In the genomic region with DNA sequence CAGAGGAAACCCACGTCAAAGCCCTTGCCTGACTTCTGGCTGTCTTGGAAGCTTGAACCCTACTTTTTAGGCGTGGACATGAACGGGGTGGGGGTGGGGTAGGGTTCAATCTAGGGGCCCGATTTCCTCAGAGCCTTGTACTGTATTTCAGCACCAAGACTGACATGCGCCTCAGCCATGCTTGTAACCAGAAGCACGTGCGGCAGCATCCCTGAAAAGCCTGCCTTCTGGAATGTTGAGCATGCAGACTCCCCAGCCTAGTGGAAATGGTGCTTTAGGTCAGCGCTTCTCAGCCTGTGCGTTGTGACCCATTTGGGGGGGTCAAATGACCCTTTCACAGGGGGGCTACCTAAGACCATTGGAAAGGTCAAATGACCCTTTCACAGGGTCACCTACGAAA, we compare ENCODE assay signal across 12 mouse cellular contexts. TPM values are rescaled to one million over a fixed set of nuclear protein-coding genes. Genes with fewer than 3 reads are reported as not detected.
DNase-seq lines count a peak whose midpoint lies in the region; ATAC-seq and TF ChIP-seq lines count a peak whose summit lies in the region.
"Had no signal": no experiment of that assay in that cellular context is flagged by ENCODE, and none has a peak within 500 bp of the region (broad histone marks: within the 10 kb centered on the region; RNA-seq: fewer than 3 reads in every experiment).

No protein-coding gene starts in this region.

- H3K27ac ChIP-seq in forebrain, embryonic 11.5 days (ENCODE audit: low read depth, low read length) = no peak overlapping the region
- H3K27ac ChIP-seq in forebrain, embryonic 16.5 days (ENCODE audit: low read length) = no peak overlapping the region
- H3K27ac ChIP-seq in kidney, embryonic 15.5 days = 0 out of 2 replicates have a peak overlapping the region, but pooled peaks have one; percentile 13
- no peak overlapping the region for H3K27ac ChIP-seq in kidney, embryonic 14.5 days (ENCODE audit: low read depth, low read length)
- peak overlapping the region; percentile 67; the same call in 1 of the 2 replicates for H3K27ac ChIP-seq in ES-Bruce4 (ENCODE audit: insufficient read depth, low read length)
- peak overlapping the region; percentile 43; the same call in 1 of the 2 replicates for H3K27ac ChIP-seq in embryonic fibroblast, embryonic 13.5 days (ENCODE audit: insufficient read depth, low read length)
- H3K27ac ChIP-seq: liver, embryonic 13.5 days had no signal

- H3K36me3 ChIP-seq in forebrain, embryonic 11.5 days (ENCODE audit: control insufficient read depth, insufficient read depth, low read length) = no peaks in the 10 kb centered on the region; the same call in 1 of the 2 replicates
- no peaks in the 10 kb centered on the region; the same call in 1 of the 2 replicates for H3K36me3 ChIP-seq in forebrain, embryonic 16.5 days (ENCODE audit: control insufficient read depth, insufficient read depth)
- peaks cover 52% of the 10 kb centered on the region for H3K36me3 ChIP-seq in kidney, embryonic 15.5 days
- H3K36me3 ChIP-seq in kidney, embryonic 14.5 days (ENCODE audit: control insufficient read depth, insufficient read depth, low read length) = peaks cover 14% of the 10 kb centered on the region
- H3K36me3 ChIP-seq in ES-Bruce4 (ENCODE audit: control insufficient read depth, insufficient read depth, low read length, poor library complexity, severe bottlenecking) = peaks cover 29% of the 10 kb centered on the region
- H3K36me3 ChIP-seq: liver, embryonic 13.5 days had no signal

- ATAC-seq in forebrain, embryonic 11.5 days (replicated peaks; ENCODE audit: low FRiP score) = peak; percentile 34
- no peak for ATAC-seq in forebrain, embryonic 16.5 days
- no peak for ATAC-seq in kidney, embryonic 15.5 days (replicated peaks; ENCODE audit: low FRiP score)
- ATAC-seq in kidney, embryonic 14.5 days (ENCODE audit: low FRiP score, low TSS enrichment) = no peak

- no peak overlapping the region for H3K4me3 ChIP-seq in forebrain, embryonic 11.5 days (ENCODE audit: low read depth, low read length)
- H3K4me3 ChIP-seq in forebrain, embryonic 16.5 days (replicated peaks; ENCODE audit: low read length) = no peak overlapping the region
- H3K4me3 ChIP-seq in kidney, embryonic 15.5 days (replicated peaks) = no peak overlapping the region
- H3K4me3 ChIP-seq in kidney, embryonic 14.5 days (ENCODE audit: low read length) = no peak overlapping the region
- no peak overlapping the region for H3K4me3 ChIP-seq in ES-Bruce4 (ENCODE audit: low read depth, low read length)
- no peak overlapping the region for H3K4me3 ChIP-seq in embryonic fibroblast, embryonic 13.5 days (ENCODE audit: insufficient read depth, low read length)
- H3K4me3 ChIP-seq: liver, embryonic 13.5 days had no signal

- H3K4me1 ChIP-seq in forebrain, embryonic 11.5 days (replicated peaks; ENCODE audit: control insufficient read depth, insufficient read depth, low read length) = peaks cover 13% of the 10 kb centered on the region; the same call in 1 of the 2 replicates
- peaks cover 22% of the 10 kb centered on the region for H3K4me1 ChIP-seq in forebrain, embryonic 16.5 days (replicated peaks; ENCODE audit: control insufficient read depth, insufficient read depth, low read length)
- peaks cover 24% of the 10 kb centered on the region for H3K4me1 ChIP-seq in kidney, embryonic 15.5 days
- H3K4me1 ChIP-seq in kidney, embryonic 14.5 days (ENCODE audit: control insufficient read depth, insufficient read depth, low read length) = no peaks in the 10 kb centered on the region
- peaks cover 18% of the 10 kb centered on the region for H3K4me1 ChIP-seq in ES-Bruce4 (ENCODE audit: control insufficient read depth, insufficient read depth, low read length)
- peaks cover 16% of the 10 kb centered on the region for H3K4me1 ChIP-seq in embryonic fibroblast, embryonic 13.5 days (ENCODE audit: control insufficient read depth, insufficient read depth, low read length)

- no peak overlapping the region for H3K9ac ChIP-seq in forebrain, embryonic 11.5 days (ENCODE audit: low read length)
- H3K9ac ChIP-seq in forebrain, embryonic 16.5 days (replicated peaks; ENCODE audit: low read depth, low read length) = no peak overlapping the region
- H3K9ac ChIP-seq in kidney, embryonic 15.5 days = no peak overlapping the region
- H3K9ac ChIP-seq in kidney, embryonic 14.5 days (ENCODE audit: low read depth, low read length) = no peak overlapping the region
- 0 out of 2 replicates have a peak overlapping the region, but pooled peaks have one; percentile 14 for H3K9ac ChIP-seq in ES-Bruce4 (ENCODE audit: low read depth, poor library complexity, severe bottlenecking)
- H3K9ac ChIP-seq: liver, embryonic 13.5 days had no signal

- no peaks in the 10 kb centered on the region for H3K9me3 ChIP-seq in forebrain, embryonic 11.5 days (ENCODE audit: control insufficient read depth, low read length)
- H3K9me3 ChIP-seq in forebrain, embryonic 16.5 days (ENCODE audit: control insufficient read depth, low read length) = no peaks in the 10 kb centered on the region
- no peaks in the 10 kb centered on the region for H3K9me3 ChIP-seq in kidney, embryonic 15.5 days (replicated peaks)
- H3K9me3 ChIP-seq in kidney, embryonic 14.5 days (ENCODE audit: control insufficient read depth, low read length) = no peaks in the 10 kb centered on the region
- H3K9me3 ChIP-seq in ES-Bruce4 (replicated peaks; ENCODE audit: control insufficient read depth, insufficient read depth, low read length, poor library complexity, severe bottlenecking) = no peaks in the 10 kb centered on the region
- H3K9me3 ChIP-seq: liver, embryonic 13.5 days had no signal

- DNase-seq in forebrain, embryonic 11.5 days (ENCODE audit: low spot score) = peak; percentile 60
- DNase-seq in spleen, adult 12 weeks (ENCODE audit: low spot score) = no peak
- DNase-seq in layer of hippocampus, adult 11-12 months (ENCODE audit: low spot score) = no peak
- DNase-seq: adrenal gland, postnatal 14 days; cerebellum, adult 11-12 months; layer of hippocampus, adult 9-11 months; liver, embryonic 13.5 days had no signal

- TF ChIP-seq EP300 in ES-Bruce4 (IDR thresholded peaks at IDR 0.05; ENCODE audit: insufficient read depth, low read depth, low read length) = 0 out of 2 replicates have a peak, but pooled peaks have one; percentile 38

- no peak for TF ChIP-seq POLR2A in ES-Bruce4 (IDR thresholded peaks at IDR 0.05; ENCODE audit: insufficient read depth, low read length)
- no peak for TF ChIP-seq POLR2A in embryonic fibroblast, embryonic 13.5 days (IDR thresholded peaks at IDR 0.05; ENCODE audit: low read depth, low read length)

- no peaks in the 10 kb centered on the region for H3K27me3 ChIP-seq in forebrain, embryonic 11.5 days (ENCODE audit: control insufficient read depth, insufficient read depth, low read length)
- H3K27me3 ChIP-seq in forebrain, embryonic 16.5 days (replicated peaks; ENCODE audit: control insufficient read depth, insufficient read depth, low read length) = no peaks in the 10 kb centered on the region
- H3K27me3 ChIP-seq in kidney, embryonic 15.5 days = no peaks in the 10 kb centered on the region
- H3K27me3 ChIP-seq in kidney, embryonic 14.5 days (ENCODE audit: control insufficient read depth, insufficient read depth, low read length) = no peaks in the 10 kb centered on the region
- H3K27me3 ChIP-seq in ES-Bruce4 (ENCODE audit: control insufficient read depth, insufficient read depth, low read length, poor library complexity, severe bottlenecking) = no peaks in the 10 kb centered on the region
- H3K27me3 ChIP-seq: liver, embryonic 13.5 days had no signal

- TF ChIP-seq CTCF in ES-Bruce4 (IDR thresholded peaks at IDR 0.05; ENCODE audit: low read depth, low read length) = no peak
- TF ChIP-seq CTCF in embryonic fibroblast, embryonic 13.5 days (IDR thresholded peaks at IDR 0.05; ENCODE audit: borderline replicate concordance, insufficient read depth, low read length) = no peak

- H3K4me2 ChIP-seq in forebrain, embryonic 11.5 days (ENCODE audit: low read depth, low read length, severe bottlenecking) = no peak overlapping the region
- no peak overlapping the region for H3K4me2 ChIP-seq in forebrain, embryonic 16.5 days (ENCODE audit: low read length)
- H3K4me2 ChIP-seq in kidney, embryonic 15.5 days = no peak overlapping the region
- H3K4me2 ChIP-seq in kidney, embryonic 14.5 days (replicated peaks; ENCODE audit: low read depth, low read length) = no peak overlapping the region
- H3K4me2 ChIP-seq: liver, embryonic 13.5 days had no signal

- WGBS in forebrain, embryonic 11.5 days = 27% methylated on average over 10 of the region's 10 CpGs
- WGBS in forebrain, embryonic 16.5 days = 43% methylated on average over 10 of the region's 10 CpGs
- WGBS in kidney, embryonic 15.5 days = 48% methylated on average over 10 of the region's 10 CpGs
- WGBS in kidney, embryonic 14.5 days = 60% methylated on average over 10 of the region's 10 CpGs

RNA-seq across cellular contexts. Expression of a gene that starts 25.2 kb away (rescaled TPM):
- polyA plus RNA-seq in forebrain, embryonic 11.5 days (2014; fragmentation: Nextera tagmentation; extraction: Ambion mirVana) = 35.2 and 35.5 TPM in 2 replicates
- 8.7 and 10.4 TPM in 2 replicates for polyA plus RNA-seq in forebrain, embryonic 16.5 days (2015; fragmentation: Nextera tagmentation; extraction: Ambion mirVana)
- 21.3 and 21.9 TPM in 2 replicates for polyA plus RNA-seq in kidney, embryonic 15.5 days (2015; fragmentation: Nextera tagmentation; extraction: Ambion mirVana)
- 22.2 and 39.7 TPM in 2 replicates for polyA plus RNA-seq in kidney, embryonic 14.5 days (2014; fragmentation: Nextera tagmentation; extraction: Ambion mirVana)
- polyA plus RNA-seq in ES-Bruce4 (2011; ENCODE audit: insufficient read depth, insufficient read length, low read depth, missing spikeins) = 175 and 182 TPM in 2 replicates
- polyA plus RNA-seq in embryonic fibroblast, embryonic 13.5 days (2011; ENCODE audit: insufficient read length, low read depth, missing spikeins) = 245 and 297 TPM in 2 replicates

Comparison
In these comparisons a context has a peak if more than half of its experiments do, and no peak if none do; other contexts are left out.
1. H3K27ac ChIP-seq: peak in kidney, embryonic 15.5 days (single experiment), ES-Bruce4 (single experiment) and embryonic fibroblast, embryonic 13.5 days (single experiment); none in forebrain, embryonic 11.5 days (single experiment), forebrain, embryonic 16.5 days (single experiment) and kidney, embryonic 14.5 days (single experiment).